Mouse (Mus musculus) kidney, adult 8-10 months (tissue): Measurements from ENCODE around the gene Arhgef10l.

Experiments used
- DNase-seq, 2 experiments: peaks; one replicate each; pipeline ENCODE4 v3.0.0; 2022

Gene Arhgef10l

GRCm38 (mm10) chr4:140693513-140693912 is 27.7 kb upstream of the Arhgef10l start:
- no peak for DNase-seq

- no peak for DNase-seq
Observed at GRCm38 (mm10) chr4:140691481-140691880, 25.7 kb upstream of the Arhgef10l start.

GRCm38 (mm10) chr4:140689873-140690655 is 24.3 kb upstream of the Arhgef10l start:
- no peak for DNase-seq

- DNase-seq = no peak
Observed at GRCm38 (mm10) chr4:140688826-140689425, 23.1 kb upstream of the Arhgef10l start.

- DNase-seq = no peak
Observed at GRCm38 (mm10) chr4:140688044-140688825, 22.4 kb upstream of the Arhgef10l start.

GRCm38 (mm10) chr4:140684881-140685303 is 19.1 kb upstream of the Arhgef10l start:
- no peak for DNase-seq

- DNase-seq = no peak
Observed at GRCm38 (mm10) chr4:140684141-140684871, 18.5 kb upstream of the Arhgef10l start.

GRCm38 (mm10) chr4:140683608-140684007 is 17.8 kb upstream of the Arhgef10l start:
- no peak for DNase-seq

GRCm38 (mm10) chr4:140680731-140681397 is 15.1 kb upstream of the Arhgef10l start:
- no peak for DNase-seq

- peak; percentile 67 to 74 for DNase-seq
Observed at GRCm38 (mm10) chr4:140679723-140680380, 14.0 kb upstream of the Arhgef10l start.

- peak in 1 of 2 experiments; percentile 21 for DNase-seq
Observed at GRCm38 (mm10) chr4:140679038-140679437, 13.2 kb upstream of the Arhgef10l start.

GRCm38 (mm10) chr4:140674345-140674926 is 8.6 kb upstream of the Arhgef10l start:
- peak; percentile 67 to 78 for DNase-seq

- peak in 1 of 2 experiments; percentile 11 for DNase-seq
Observed at GRCm38 (mm10) chr4:140673527-140674264, 7.9 kb upstream of the Arhgef10l start.

GRCm38 (mm10) chr4:140667802-140668201 is 2.0 kb upstream of the Arhgef10l start:
- DNase-seq = no peak

- no peak for DNase-seq
Observed at GRCm38 (mm10) chr4:140665053-140665452, 759 bp downstream of the Arhgef10l start.

- no peak for DNase-seq
Observed at GRCm38 (mm10) chr4:140662882-140663585, 2.8 kb downstream of the Arhgef10l start.

- DNase-seq = no peak
Observed at GRCm38 (mm10) chr4:140662453-140662852, 3.4 kb downstream of the Arhgef10l start.

GRCm38 (mm10) chr4:140661406-140662022 is 4.3 kb downstream of the Arhgef10l start:
- peak in 1 of 2 experiments; percentile 55 for DNase-seq
